Mouse (Mus musculus): Measurements from ENCODE around the gene Gas8.

DNA sequence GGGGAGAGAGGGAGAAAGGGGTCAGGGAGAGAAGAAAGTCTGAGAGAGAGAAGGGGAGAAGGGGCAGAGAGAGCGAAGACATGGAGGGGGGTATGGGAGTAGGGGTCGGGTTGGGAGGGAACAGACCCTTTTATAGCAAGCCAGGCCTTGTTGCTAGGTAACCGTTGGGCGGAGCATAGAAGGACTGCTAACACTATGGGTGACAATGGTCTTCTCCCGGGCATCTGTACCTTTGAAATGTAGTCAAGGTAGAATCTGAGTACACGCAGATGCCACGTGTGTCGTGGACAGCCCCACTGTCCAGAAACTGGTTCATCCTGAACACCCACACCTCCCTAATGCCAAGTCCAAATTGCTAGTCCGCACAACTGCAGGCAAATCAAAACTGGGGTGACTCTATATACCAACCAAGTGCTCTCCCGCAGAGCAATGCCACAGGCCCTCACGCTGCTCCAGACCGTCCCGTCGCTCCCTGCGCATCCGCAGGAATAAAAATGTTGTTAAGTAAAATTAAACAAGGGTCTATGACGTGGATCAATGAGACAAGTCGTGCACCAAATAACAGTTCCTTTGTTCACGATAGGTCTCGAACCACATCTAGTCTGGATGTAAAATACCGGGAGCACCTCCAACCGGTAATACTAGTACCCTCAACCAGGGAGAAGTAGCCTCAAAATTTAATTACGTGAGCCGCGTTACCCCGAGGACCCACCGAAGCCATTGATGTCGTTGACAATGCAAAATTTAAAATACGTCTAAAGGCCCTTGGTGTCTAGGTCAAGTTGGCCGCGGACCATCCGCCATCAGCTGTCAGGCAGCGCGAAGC is 41.5 kb upstream of the Gas8 start:
- TF ChIP-seq POLR2A (IDR thresholded peaks at IDR 0.05; ENCODE audit: control insufficient read depth, extremely low read depth, insufficient read depth, low read length, poor library complexity), result no peak
- TF ChIP-seq CTCF (IDR thresholded peaks at IDR 0.05; ENCODE audit: borderline replicate concordance, control insufficient read depth, extremely low read depth, insufficient read depth, low read length, poor library complexity), result no peak
